Mouse (Mus musculus): ENCODE measurements around the gene Ptpn11.

DNA sequence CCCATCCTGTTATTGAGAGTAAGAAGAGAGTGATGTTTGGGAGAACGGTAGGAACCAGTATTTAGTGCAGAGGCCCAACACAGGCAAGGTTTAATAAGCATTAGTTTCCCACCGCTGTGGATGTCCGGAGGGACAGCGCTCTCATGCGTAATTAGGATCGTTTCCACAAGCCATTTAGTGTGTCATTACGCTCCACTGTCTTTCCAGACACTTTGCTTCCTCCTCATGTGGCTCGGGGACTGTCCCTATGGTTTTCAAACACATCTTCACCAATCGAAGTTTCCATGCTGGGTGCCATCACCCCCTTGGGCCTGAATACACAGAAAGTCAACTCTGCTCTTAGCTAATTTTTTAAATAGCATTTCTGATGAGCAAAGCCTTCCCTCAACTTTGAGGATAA lies 7.9 kb downstream of the Ptpn11 start:
- TF ChIP-seq POLR2A (IDR thresholded peaks at IDR 0.05; ENCODE audit: low read depth, low read length) (no peak), CTCF (IDR thresholded peaks at IDR 0.05; ENCODE audit: borderline replicate concordance, insufficient read depth, low read length) (no peak)

All from embryonic fibroblast, embryonic 13.5 days (primary cell).